Mouse (Mus musculus) heart, embryonic 11.5 days (tissue): Measurements from ENCODE around the gene Robo2. TPM values are rescaled to one million over a fixed set of nuclear protein-coding genes. Genes with fewer than 3 reads are reported as not detected.

Experiments
- ATAC-seq: fragments of 200-750 bp; cut with Nextera tagmentation; replicated peaks from 2 replicates; pipeline ENCODE4 v1.8.0; 2017; ENCODE audit warnings: moderate library complexity; ENCODE audit not compliant: insufficient number of reproducible peaks, low FRiP score, low TSS enrichment
- H3K27ac ChIP-seq: fragments of 300-500 bp; sonication (generic); 2 replicates; pipeline ENCODE4 v1.5.1; 2014; ENCODE audit warnings: mild to moderate bottlenecking, low read depth, low read length
- H3K27me3 ChIP-seq: fragments of 300-500 bp; sonication (generic); 2 replicates; pipeline ENCODE4 v1.6.1; 2014; ENCODE audit warnings: mild to moderate bottlenecking, low read length, mixed read lengths; ENCODE audit not compliant: control insufficient read depth, insufficient read depth
- H3K36me3 ChIP-seq: fragments of 300-500 bp; sonication (generic); 2 replicates; pipeline ENCODE4 v1.6.1; 2014; ENCODE audit warnings: mild to moderate bottlenecking, low read length, moderate library complexity, mixed read lengths; ENCODE audit not compliant: control insufficient read depth, insufficient read depth
- H3K4me1 ChIP-seq: fragments of 300-500 bp; sonication (generic); 2 replicates; pipeline ENCODE4 v1.6.1; 2014; ENCODE audit warnings: low read length; ENCODE audit not compliant: control insufficient read depth, insufficient read depth
- H3K4me2 ChIP-seq: fragments of 300-500 bp; sonication (generic); 2 replicates; pipeline ENCODE4 v1.6.1; 2014; ENCODE audit warnings: mild to moderate bottlenecking, moderate library complexity
- H3K4me3 ChIP-seq: fragments of 300-500 bp; sonication (generic); 2 replicates; pipeline ENCODE4 v1.5.1; 2014; ENCODE audit warnings: low read depth, low read length
- H3K9ac ChIP-seq: fragments of 300-500 bp; sonication (generic); 2 replicates; pipeline ENCODE4 v1.6.1; 2014; ENCODE audit warnings: mild to moderate bottlenecking, low read depth, low read length, moderate library complexity
- H3K9me3 ChIP-seq: fragments of 300-500 bp; sonication (generic); replicated peaks from 2 replicates; pipeline ENCODE4 v1.6.1; 2016; ENCODE audit warnings: low read length; ENCODE audit not compliant: control insufficient read depth
- WGBS: fragments of 180-500 bp; shearing (Covaris S2); extraction: QIAGEN DNeasy Blood & Tissue Kit; methylation state at CpG from one replicate; pipeline ENCODE4 v1.1.7; 2014; ENCODE audit not compliant: insufficient replicate concordance; 5-methylcytosine and 5-hydroxymethylcytosine counted together
- polyA plus RNA-seq: library from polyadenylated mRNA; unstranded; fragments of >200 nt; fragmentation: Nextera tagmentation; extraction: Ambion mirVana; gene quantifications from 2 replicates; pipeline ENCODE4 v1.2.1, GENCODE M21; 2014

Gene Robo2
- polyA plus RNA-seq, 1 experiment from 2014 or later: 18.8 TPM

GRCm38 (mm10) chr16:74374540-74374939, 37.1 kb downstream of the Robo2 start:
- Histone ChIP-seq H3K9me3 (no peaks in the 10 kb centered on the region), H3K9ac (no peak overlapping the region), H3K4me3 (no peak overlapping the region), H3K4me1 (no peaks in the 10 kb centered on the region), H3K27me3 (no peaks in the 10 kb centered on the region), H3K4me2 (no peak overlapping the region), H3K27ac (no peak overlapping the region), H3K36me3 (no peaks in the 10 kb centered on the region)
- no peak for ATAC-seq
- WGBS: 85% methylated on average over 5 of the region's 5 CpGs

- Histone ChIP-seq H3K4me1 (no peaks in the 10 kb centered on the region), H3K4me2 (no peak overlapping the region), H3K27me3 (no peaks in the 10 kb centered on the region), H3K36me3 (no peaks in the 10 kb centered on the region), H3K27ac (no peak overlapping the region), H3K4me3 (no peak overlapping the region), H3K9ac (no peak overlapping the region), H3K9me3 (no peaks in the 10 kb centered on the region)
- ATAC-seq: no peak
- WGBS: 86% methylated on average over 3 of the region's 3 CpGs
Measured at GRCm38 (mm10) chr16:74373407-74373806, 38.2 kb downstream of the Robo2 start.

- Histone ChIP-seq H3K4me2 (no peak overlapping the region), H3K27me3 (no peaks in the 10 kb centered on the region), H3K27ac (no peak overlapping the region), H3K4me3 (no peak overlapping the region), H3K4me1 (no peaks in the 10 kb centered on the region), H3K9ac (no peak overlapping the region), H3K36me3 (no peaks in the 10 kb centered on the region), H3K9me3 (no peaks in the 10 kb centered on the region)
- WGBS: 93% methylated on average over 1 of the region's 1 CpGs
- no peak for ATAC-seq
Measured at GRCm38 (mm10) chr16:74372876-74373275, 38.7 kb downstream of the Robo2 start.

DNA sequence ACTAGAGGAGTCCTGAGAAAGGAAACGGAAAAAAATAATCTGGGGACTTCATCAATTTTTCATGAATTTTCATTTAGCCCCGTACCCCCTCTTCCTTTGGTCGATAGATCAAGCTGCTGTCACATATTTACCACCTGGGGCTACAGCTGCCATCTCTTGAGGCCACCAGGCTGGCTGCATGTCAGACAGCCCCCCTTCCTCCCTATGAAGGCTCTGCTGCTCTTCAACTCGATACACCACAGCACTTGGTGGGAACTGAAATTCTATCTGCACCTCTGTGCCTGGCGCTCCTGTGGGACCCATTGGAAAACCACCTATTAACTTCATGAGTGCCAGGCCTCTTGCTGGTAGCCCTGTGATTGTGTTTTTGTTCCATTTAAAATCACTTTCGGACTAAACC, 63.2 kb downstream of the Robo2 start:
- no peak overlapping the region for H3K9ac ChIP-seq
- H3K27ac ChIP-seq: no peak overlapping the region
- H3K36me3 ChIP-seq: no peaks in the 10 kb centered on the region
- H3K4me2 ChIP-seq: no peak overlapping the region
- WGBS: 76% methylated on average over 6 of the region's 6 CpGs
- H3K4me3 ChIP-seq: no peak overlapping the region
- no peak for ATAC-seq
- no peaks in the 10 kb centered on the region for H3K27me3 ChIP-seq
- no peaks in the 10 kb centered on the region for H3K4me1 ChIP-seq
- H3K9me3 ChIP-seq: no peaks in the 10 kb centered on the region

DNA sequence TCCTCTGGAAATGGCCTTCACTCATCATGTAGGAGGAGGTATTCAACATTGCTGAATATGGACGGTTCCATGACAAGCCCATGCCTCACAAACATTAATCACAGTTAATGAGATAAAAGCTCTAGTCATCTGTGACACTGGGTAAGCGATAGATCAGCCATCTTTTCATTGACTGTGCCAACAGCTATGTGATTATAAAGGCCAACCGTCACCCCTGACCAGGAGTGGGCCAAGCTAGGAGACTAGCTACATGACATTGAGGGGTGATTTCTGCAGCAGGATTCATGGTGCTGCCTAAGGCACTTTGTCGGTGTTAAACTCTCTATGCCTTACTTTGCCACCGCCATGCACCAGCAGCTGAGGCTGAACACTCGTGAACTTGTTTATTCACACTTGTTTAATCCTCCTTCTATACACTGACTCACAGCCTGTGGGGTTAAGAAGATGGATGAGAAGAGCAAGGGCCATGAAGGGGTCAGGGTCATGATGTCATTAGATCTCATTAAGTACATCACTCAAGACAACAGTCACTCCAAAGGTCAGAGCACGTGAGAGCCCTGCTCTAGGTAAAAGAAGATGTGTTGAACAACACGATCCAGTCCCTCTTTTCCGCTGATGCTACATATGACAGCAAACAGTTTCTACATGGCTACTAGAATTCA, 72.5 kb downstream of the Robo2 start:
- no peaks in the 10 kb centered on the region for H3K36me3 ChIP-seq
- no peak overlapping the region for H3K4me2 ChIP-seq
- no peaks in the 10 kb centered on the region for H3K4me1 ChIP-seq
- no peaks in the 10 kb centered on the region for H3K27me3 ChIP-seq
- WGBS: 69% methylated on average over 9 of the region's 9 CpGs
- no peak overlapping the region for H3K9ac ChIP-seq
- no peak for ATAC-seq
- H3K4me3 ChIP-seq: no peak overlapping the region
- H3K27ac ChIP-seq: no peak overlapping the region
- H3K9me3 ChIP-seq: no peaks in the 10 kb centered on the region

- Histone ChIP-seq H3K9ac (no peak overlapping the region), H3K4me2 (no peak overlapping the region), H3K4me3 (no peak overlapping the region), H3K9me3 (no peaks in the 10 kb centered on the region; the same call in 1 of the 2 replicates), H3K27ac (no peak overlapping the region), H3K4me1 (no peaks in the 10 kb centered on the region), H3K27me3 (no peaks in the 10 kb centered on the region), H3K36me3 (no peaks in the 10 kb centered on the region)
- ATAC-seq: no peak
- WGBS: 74% methylated on average over 9 of the region's 9 CpGs
Measured at GRCm38 (mm10) chr16:74321666-74322371, 89.8 kb downstream of the Robo2 start.

- Histone ChIP-seq H3K4me2 (no peak overlapping the region), H3K9ac (no peak overlapping the region), H3K4me3 (no peak overlapping the region), H3K4me1 (no peaks in the 10 kb centered on the region), H3K36me3 (no peaks in the 10 kb centered on the region), H3K27ac (no peak overlapping the region), H3K9me3 (no peaks in the 10 kb centered on the region; the same call in 1 of the 2 replicates), H3K27me3 (no peaks in the 10 kb centered on the region)
- ATAC-seq: no peak
- WGBS: 57% methylated on average over 7 of the region's 7 CpGs
Measured at GRCm38 (mm10) chr16:74316150-74316549, 95.5 kb downstream of the Robo2 start.

- H3K4me1 ChIP-seq: no peaks in the 10 kb centered on the region
- no peaks in the 10 kb centered on the region for H3K9me3 ChIP-seq
- no peak overlapping the region for H3K4me2 ChIP-seq
- no peaks in the 10 kb centered on the region for H3K36me3 ChIP-seq
- H3K27ac ChIP-seq: no peak overlapping the region
- no peak for ATAC-seq
- no peak overlapping the region for H3K9ac ChIP-seq
- no peak overlapping the region for H3K4me3 ChIP-seq
- no peaks in the 10 kb centered on the region for H3K27me3 ChIP-seq
- WGBS: 66% methylated on average over 4 of the region's 4 CpGs
Measured at GRCm38 (mm10) chr16:74313222-74313621, 98.4 kb downstream of the Robo2 start.

GRCm38 (mm10) chr16:74307543-74307887, 104.1 kb downstream of the Robo2 start:
- H3K4me2 ChIP-seq: no peak overlapping the region
- no peak for ATAC-seq
- no peaks in the 10 kb centered on the region for H3K36me3 ChIP-seq
- no peak overlapping the region for H3K27ac ChIP-seq
- 53% methylated on average over 6 of the region's 6 CpGs for WGBS
- no peaks in the 10 kb centered on the region for H3K9me3 ChIP-seq
- H3K4me3 ChIP-seq: no peak overlapping the region
- no peaks in the 10 kb centered on the region for H3K27me3 ChIP-seq
- H3K9ac ChIP-seq: no peak overlapping the region
- H3K4me1 ChIP-seq: no peaks in the 10 kb centered on the region
